Mouse (Mus musculus) G1E (cell line): ENCODE measurements at regions not wholly inside any gene's neighbourhood (a gene's known extent, or its start where the extent isn't known, plus 50 kb on each side); places are given as distances from the start of the nearest gene placed in this dataset.

Experiments used
- CTCF ChIP-seq: IDR thresholded peaks from 2 replicates; pipeline ENCODE4 v1.5.1; 2012; ENCODE audit warnings: low read depth, low read length, inconsistent platforms, mixed read lengths
- GATA1 ChIP-seq: IDR thresholded peaks from 2 replicates; pipeline ENCODE4 v1.6.1; 2012; ENCODE audit warnings: borderline replicate concordance, low read length, inconsistent platforms, mixed read lengths
- GATA2 ChIP-seq: IDR thresholded peaks from 2 replicates; pipeline ENCODE4 v1.6.1; 2012; ENCODE audit warnings: low read depth, low read length, inconsistent platforms, borderline replicate concordance
- POLR2AphosphoS5 ChIP-seq: IDR thresholded peaks from 2 replicates; pipeline ENCODE4 v1.6.1; 2012; ENCODE audit warnings: low read depth, low read length, inconsistent platforms; ENCODE audit not compliant: insufficient replicate concordance
- TAL1 ChIP-seq: conservative IDR thresholded peaks from 2 replicates; pipeline ENCODE4 v1.6.1; 2012; ENCODE audit warnings: low read depth, low read length, inconsistent platforms, mixed read lengths

DNA sequence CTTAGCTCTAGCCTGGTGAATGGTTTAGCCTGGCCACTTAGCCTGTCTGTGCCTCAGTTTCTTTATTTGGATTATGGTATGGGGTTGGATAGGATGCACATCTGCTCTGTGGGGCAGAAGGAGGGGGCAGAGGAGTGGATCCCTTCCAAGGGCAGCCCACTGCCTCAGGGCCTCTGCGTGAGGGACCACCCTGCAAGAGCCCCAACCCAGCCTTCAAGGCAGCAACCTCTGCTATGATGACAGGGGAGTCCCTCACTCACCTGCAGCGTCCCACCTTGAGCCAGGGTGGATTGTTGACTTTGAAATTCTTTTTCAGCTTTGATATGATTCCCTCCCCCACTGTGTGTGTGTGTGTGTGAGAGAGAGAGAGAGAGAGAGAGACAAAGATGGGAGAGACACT lies 65.8 kb downstream of the Tfap2c start:
- TF ChIP-seq TAL1 (no peak), CTCF (no peak), POLR2AphosphoS5 (no peak), GATA2 (no peak), GATA1 (no peak)
